Mouse (Mus musculus): ENCODE data around the gene Oas1d. TPM values are rescaled to one million over a fixed set of nuclear protein-coding genes. Genes with fewer than 3 reads are reported as not detected.
"Not testable (repeated sequence)": the region's sequence is repeated elsewhere in the genome, so short reads cannot be mapped to it uniquely, and the experiment has no call there.

Gene Oas1d
- not detected for total RNA-seq (2022)

- DNase-seq, result not testable (repeated sequence)
Observed at GRCm38 (mm10) chr5:120914204-120914603, at the start of gene Oas1d. Oas1d (plus strand) TSS chr5:120914536.

- no peak for DNase-seq
Observed at GRCm38 (mm10) chr5:120865336-120865860, 48.9 kb upstream of the Oas1d start.

GRCm38 (mm10) chr5:120869436-120870015 lies 44.8 kb upstream of the Oas1d start:
- no peak for DNase-seq

- no peak for DNase-seq
Observed at GRCm38 (mm10) chr5:120870081-120870480, 44.3 kb upstream of the Oas1d start.

- no peak for DNase-seq
Observed at GRCm38 (mm10) chr5:120870782-120871181, 43.6 kb upstream of the Oas1d start.

- DNase-seq, result no peak
Observed at GRCm38 (mm10) chr5:120871469-120871868, 42.9 kb upstream of the Oas1d start.

GRCm38 (mm10) chr5:120876839-120877238 lies 37.5 kb upstream of the Oas1d start:
- not testable (repeated sequence) for DNase-seq

GRCm38 (mm10) chr5:120877407-120877806 lies 36.9 kb upstream of the Oas1d start:
- not testable (repeated sequence) for DNase-seq

GRCm38 (mm10) chr5:120878803-120879202 lies 35.5 kb upstream of the Oas1d start:
- DNase-seq, result not testable (repeated sequence)

- not testable (repeated sequence) for DNase-seq
Observed at GRCm38 (mm10) chr5:120881681-120882080, 32.7 kb upstream of the Oas1d start.

GRCm38 (mm10) chr5:120887413-120887812 lies 26.9 kb upstream of the Oas1d start, which contains the start of gene Oas1g:
Oas1g (minus strand) TSS chr5:120887613.
- not testable (repeated sequence) for DNase-seq

- DNase-seq, result no peak
Observed at GRCm38 (mm10) chr5:120887831-120888230, 26.5 kb upstream of the Oas1d start.

GRCm38 (mm10) chr5:120888294-120888815 lies 26.0 kb upstream of the Oas1d start:
- not testable (repeated sequence) for DNase-seq

GRCm38 (mm10) chr5:120890026-120890425 lies 24.3 kb upstream of the Oas1d start:
- DNase-seq, result no peak

- DNase-seq, result no peak
Observed at GRCm38 (mm10) chr5:120890991-120891390, 23.3 kb upstream of the Oas1d start.

GRCm38 (mm10) chr5:120891566-120892242 lies 22.6 kb upstream of the Oas1d start:
- not testable (repeated sequence) for DNase-seq

GRCm38 (mm10) chr5:120892243-120892660 lies 22.1 kb upstream of the Oas1d start:
- no peak for DNase-seq

- DNase-seq, result not testable (repeated sequence)
Observed at GRCm38 (mm10) chr5:120893866-120894265, 20.5 kb upstream of the Oas1d start.

GRCm38 (mm10) chr5:120894692-120895091 lies 19.6 kb upstream of the Oas1d start:
- not testable (repeated sequence) for DNase-seq

GRCm38 (mm10) chr5:120895231-120895900 lies 19.0 kb upstream of the Oas1d start:
- DNase-seq, result no peak

GRCm38 (mm10) chr5:120898307-120898706 lies 16.0 kb upstream of the Oas1d start:
- no peak for DNase-seq

GRCm38 (mm10) chr5:120898726-120899125 lies 15.6 kb upstream of the Oas1d start:
- no peak for DNase-seq

- no peak for DNase-seq
Observed at GRCm38 (mm10) chr5:120900666-120901065, 13.7 kb upstream of the Oas1d start.

All from adrenal gland, adult 8-10 months (tissue).